14 mouse cellular contexts compared by ENCODE assay signal in the genomic region with DNA sequence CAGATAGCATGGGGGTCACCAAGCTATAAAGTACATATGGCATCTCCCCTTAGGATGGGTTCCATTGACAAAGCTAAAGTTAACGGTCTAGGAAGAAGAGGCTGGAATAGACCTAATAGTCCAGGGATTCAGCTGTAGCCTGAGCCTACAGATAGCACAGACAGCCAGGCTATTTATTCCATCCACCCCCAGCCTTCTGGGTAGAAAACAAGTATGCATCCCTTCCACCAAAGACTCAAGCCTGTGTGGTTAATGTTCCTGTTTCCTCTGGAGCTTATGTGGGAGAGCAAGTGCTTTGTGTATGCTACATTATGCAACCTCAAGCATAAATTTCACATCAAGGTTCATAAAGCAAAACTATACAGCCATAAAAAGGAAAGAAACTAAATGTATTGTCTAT.
"Had no signal": no experiment of that assay in that cellular context is flagged by ENCODE, and none has a peak within 500 bp of the region (broad histone marks: within the 10 kb centered on the region; RNA-seq: fewer than 3 reads in every experiment).

No protein-coding gene starts in this region.

- H3K4me2 ChIP-seq: intestine, embryonic 15.5 days; kidney, embryonic 15.5 days; limb, embryonic 13.5 days; midbrain, embryonic 12.5 days; neural tube, embryonic 13.5 days had no signal

- DNase-seq: kidney, adult 2 months; kidney, postnatal 14 days; lung, adult 18-20 months; retina, postnatal 1 day; thymus, adult 18-20 months; thymus, postnatal 14 days had no signal

- H3K4me1 ChIP-seq: intestine, embryonic 15.5 days; kidney, embryonic 15.5 days; limb, embryonic 13.5 days; midbrain, embryonic 12.5 days; neural tube, embryonic 13.5 days had no signal

- ATAC-seq: intestine, embryonic 15.5 days; midbrain, embryonic 16.5 days had no signal

- H3K36me3 ChIP-seq: intestine, embryonic 15.5 days; kidney, embryonic 15.5 days; limb, embryonic 13.5 days; midbrain, embryonic 12.5 days; neural tube, embryonic 13.5 days had no signal

- H3K27ac ChIP-seq: intestine, embryonic 15.5 days; kidney, embryonic 15.5 days; limb, embryonic 13.5 days; liver, embryonic 14.5 days; midbrain, embryonic 12.5 days; neural tube, embryonic 13.5 days; stomach, postnatal 0 days had no signal

- H3K9me3 ChIP-seq: intestine, embryonic 15.5 days; kidney, embryonic 15.5 days; limb, embryonic 13.5 days; midbrain, embryonic 12.5 days; neural tube, embryonic 13.5 days had no signal

- H3K9ac ChIP-seq: intestine, embryonic 15.5 days; kidney, embryonic 15.5 days; limb, embryonic 13.5 days; liver, embryonic 14.5 days; midbrain, embryonic 12.5 days; neural tube, embryonic 13.5 days had no signal

- H3K4me3 ChIP-seq: intestine, embryonic 15.5 days; kidney, embryonic 15.5 days; limb, embryonic 13.5 days; midbrain, embryonic 12.5 days; neural tube, embryonic 13.5 days had no signal

- H3K27me3 ChIP-seq: intestine, embryonic 15.5 days; kidney, embryonic 15.5 days; limb, embryonic 13.5 days; midbrain, embryonic 12.5 days; neural tube, embryonic 13.5 days had no signal
